9 mouse cellular contexts compared by ENCODE assay signal in the genomic region with DNA sequence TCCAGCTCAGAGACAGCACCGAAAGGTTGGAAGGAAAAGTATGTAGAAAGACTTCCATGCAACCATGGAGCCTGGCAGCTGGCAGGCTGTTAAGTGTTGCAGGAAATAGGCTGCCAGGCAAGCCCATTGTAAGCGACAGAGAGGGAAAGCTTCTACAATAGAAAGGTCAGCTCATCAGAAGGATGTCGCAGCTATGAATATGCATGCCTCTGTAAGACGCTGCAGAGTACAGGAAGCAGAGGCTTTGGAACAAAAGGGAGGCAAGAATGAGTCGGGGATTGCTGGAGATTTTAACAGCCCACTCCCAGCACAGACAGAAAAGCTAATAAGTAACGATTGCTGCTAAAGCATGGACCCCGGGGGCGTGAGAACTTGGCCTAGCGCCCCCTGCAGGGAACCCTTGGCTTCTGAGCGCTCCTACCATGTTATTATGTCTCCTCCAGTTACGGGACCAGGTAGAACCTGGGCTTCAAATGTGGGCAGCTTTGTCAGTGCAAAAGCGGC. TPM values are rescaled to one million over a fixed set of nuclear protein-coding genes. Genes with fewer than 3 reads are reported as not detected.
DNase-seq lines count a peak whose midpoint lies in the region; ATAC-seq lines count a peak whose summit lies in the region.
"Had no signal": no experiment of that assay in that cellular context is flagged by ENCODE, and none has a peak within 500 bp of the region (broad histone marks: within the 10 kb centered on the region; RNA-seq: fewer than 3 reads in every experiment).

No protein-coding gene starts in this region.

- peak overlapping the region; percentile 71; the same call in 1 of the 2 replicates for H3K27ac ChIP-seq in embryonic facial prominence, embryonic 10.5 days (replicated peaks)
- H3K27ac ChIP-seq in kidney, embryonic 14.5 days (ENCODE audit: low read depth, low read length): no peak overlapping the region
- H3K27ac ChIP-seq in midbrain, embryonic 15.5 days: peak overlapping the region; percentile 56

- intact Hi-C loops in gastrocnemius, postnatal 14 days (cut with DNase I; ENCODE audit: low total_unique reads): no loop called here

- peak; percentile 47 for ATAC-seq in CD4-positive, CD25-positive, alpha-beta regulatory T cell, adult 4 months
- 0 out of 2 replicates have a peak, but pooled peaks have one; percentile 36 for ATAC-seq in kidney, embryonic 14.5 days (ENCODE audit: low FRiP score, low TSS enrichment)
- peak; percentile 68 for ATAC-seq in midbrain, embryonic 15.5 days (replicated peaks)
- no peak for ATAC-seq in inflammation-experienced regulatory T-cells, adult 6 months

- no peak overlapping the region for H3K9ac ChIP-seq in kidney, embryonic 14.5 days (ENCODE audit: low read depth, low read length)
- H3K9ac ChIP-seq in midbrain, embryonic 15.5 days: no peak overlapping the region

- peak; percentile 47 for DNase-seq in gastrocnemius, postnatal 10 days
- DNase-seq in gastrocnemius, postnatal 14 days: no peak
- peak; percentile 62 for DNase-seq in embryonic facial prominence, embryonic 10.5 days (ENCODE audit: low spot score)
- DNase-seq in gastrocnemius, adult 18-20 months (ENCODE audit: low spot score): no peak

- H3K4me3 ChIP-seq in embryonic facial prominence, embryonic 10.5 days: peak overlapping the region; percentile 16; the same call in 1 of the 2 replicates
- H3K4me3 ChIP-seq in kidney, embryonic 14.5 days (ENCODE audit: low read length): no peak overlapping the region
- H3K4me3 ChIP-seq in midbrain, embryonic 15.5 days: 0 out of 2 replicates have a peak overlapping the region, but pooled peaks have one; percentile 1

- 24% methylated on average over 12 of the region's 12 CpGs for WGBS in embryonic facial prominence, embryonic 10.5 days
- 25% methylated on average over 12 of the region's 12 CpGs for WGBS in kidney, embryonic 14.5 days
- WGBS in midbrain, embryonic 15.5 days: 6% methylated on average over 12 of the region's 12 CpGs

- peaks cover 3% of the 10 kb centered on the region; the same call in 1 of the 2 replicates for H3K9me3 ChIP-seq in embryonic facial prominence, embryonic 10.5 days
- H3K9me3 ChIP-seq in kidney, embryonic 14.5 days (ENCODE audit: control insufficient read depth, low read length): no peaks in the 10 kb centered on the region
- H3K9me3 ChIP-seq in midbrain, embryonic 15.5 days: no peaks in the 10 kb centered on the region

- H3K4me2 ChIP-seq in kidney, embryonic 14.5 days (replicated peaks; ENCODE audit: low read depth, low read length): no peak overlapping the region; the same call in 1 of the 2 replicates
- H3K4me2 ChIP-seq in midbrain, embryonic 15.5 days: peak overlapping the region; percentile 31

- no peaks in the 10 kb centered on the region for H3K36me3 ChIP-seq in embryonic facial prominence, embryonic 10.5 days (replicated peaks)
- H3K36me3 ChIP-seq in kidney, embryonic 14.5 days (ENCODE audit: control insufficient read depth, insufficient read depth, low read length): no peaks in the 10 kb centered on the region
- no peaks in the 10 kb centered on the region for H3K36me3 ChIP-seq in midbrain, embryonic 15.5 days (replicated peaks)
- H3K36me3 ChIP-seq: G1E had no signal

- no peaks in the 10 kb centered on the region; the same call in 1 of the 2 replicates for H3K27me3 ChIP-seq in embryonic facial prominence, embryonic 10.5 days (replicated peaks; ENCODE audit: low read depth, poor library complexity, severe bottlenecking)
- H3K27me3 ChIP-seq in kidney, embryonic 14.5 days (ENCODE audit: control insufficient read depth, insufficient read depth, low read length): no peaks in the 10 kb centered on the region
- no peaks in the 10 kb centered on the region for H3K27me3 ChIP-seq in midbrain, embryonic 15.5 days (replicated peaks)

- H3K4me1 ChIP-seq in embryonic facial prominence, embryonic 10.5 days: peaks cover 37% of the 10 kb centered on the region
- H3K4me1 ChIP-seq in kidney, embryonic 14.5 days (ENCODE audit: control insufficient read depth, insufficient read depth, low read length): peaks cover 9% of the 10 kb centered on the region; the same call in 1 of the 2 replicates
- H3K4me1 ChIP-seq in midbrain, embryonic 15.5 days: peaks cover 26% of the 10 kb centered on the region

RNA-seq across cellular contexts. Expression of a gene that starts 23.1 kb away (rescaled TPM):
- total RNA-seq in gastrocnemius, postnatal 10 days (2021): 10 to 100 TPM; 20.6 to 26.6 TPM
- 10 to 100 TPM; 10.5 to 18.7 TPM for total RNA-seq in gastrocnemius, postnatal 14 days (2021)
- 10 to 100 TPM; 14.1 to 15.5 TPM for polyA plus RNA-seq in CD4-positive, CD25-positive, alpha-beta regulatory T cell, adult 4 months (2017; shearing (Covaris generic))
- polyA plus RNA-seq in embryonic facial prominence, embryonic 10.5 days (2016; fragmentation: Nextera tagmentation; extraction: Ambion mirVana): 9.5 and 10.6 TPM in 2 replicates
- 12.5 and 14.0 TPM in 2 replicates for polyA plus RNA-seq in kidney, embryonic 14.5 days (2014; fragmentation: Nextera tagmentation; extraction: Ambion mirVana)
- polyA plus RNA-seq in midbrain, embryonic 15.5 days (2015; fragmentation: Nextera tagmentation; extraction: Ambion mirVana): 20.7 and 20.8 TPM in 2 replicates
- 10 to 100 TPM; 12.6 to 15.8 (median 13.7) TPM for polyA plus RNA-seq in inflammation-experienced regulatory T-cells, adult 6 months (2017; shearing (Covaris generic))
- total RNA-seq in gastrocnemius, adult 18-20 months (2021): 10 to 100 TPM; 10.9 to 17.4 TPM
- polyA plus RNA-seq: G1E had no signal

RNA-seq across cellular contexts. Expression of a gene that starts 41.2 kb away (rescaled TPM):
- total RNA-seq in gastrocnemius, postnatal 10 days (2021): under 1 TPM; 0.31 to 0.45 TPM
- total RNA-seq in gastrocnemius, postnatal 14 days (2021): not detected
- polyA plus RNA-seq in CD4-positive, CD25-positive, alpha-beta regulatory T cell, adult 4 months (2017; shearing (Covaris generic)): 1 to 10 TPM in 1 of 2 experiments, not detected in 1; 1.2 TPM
- polyA plus RNA-seq in embryonic facial prominence, embryonic 10.5 days (2016; fragmentation: Nextera tagmentation; extraction: Ambion mirVana): not detected in 2 replicates
- not detected in 2 replicates for polyA plus RNA-seq in kidney, embryonic 14.5 days (2014; fragmentation: Nextera tagmentation; extraction: Ambion mirVana)
- polyA plus RNA-seq in midbrain, embryonic 15.5 days (2015; fragmentation: Nextera tagmentation; extraction: Ambion mirVana): 0.21 TPM in 1 of 2 replicates, not detected in the other
- polyA plus RNA-seq in inflammation-experienced regulatory T-cells, adult 6 months (2017; shearing (Covaris generic)): 1 to 10 TPM in 2 of 3 experiments, not detected in 1; 1.4 to 1.5 TPM
- total RNA-seq in gastrocnemius, adult 18-20 months (2021): not detected
- polyA plus RNA-seq: G1E had no signal

Comparison
In these comparisons a context has a peak if more than half of its experiments do, and no peak if none do; other contexts are left out.
1. DNase-seq: peak in gastrocnemius, postnatal 10 days (single experiment) and embryonic facial prominence, embryonic 10.5 days (single experiment); none in gastrocnemius, postnatal 14 days (single experiment) and gastrocnemius, adult 18-20 months (single experiment).